Mouse (Mus musculus) kidney, embryonic 16.5 days (tissue): ENCODE data around the gene Troap. TPM values are rescaled to one million over a fixed set of nuclear protein-coding genes. Genes with fewer than 3 reads are reported as not detected.
"Not testable (repeated sequence)": the region's sequence is repeated elsewhere in the genome, so short reads cannot be mapped to it uniquely, and the experiment has no call there.

Experiments used
- ATAC-seq: fragments of 200-750 bp; cut with Nextera tagmentation; 2 replicates; pipeline ENCODE4 v1.8.0; 2017; ENCODE audit warnings: moderate TSS enrichment; ENCODE audit not compliant: low FRiP score, low TSS enrichment
- H3K27ac ChIP-seq: fragments of 300-500 bp; sonication (generic); 2 replicates; pipeline ENCODE4 v1.5.1; 2014; ENCODE audit warnings: low read length
- H3K27me3 ChIP-seq: fragments of 300-500 bp; sonication (generic); 2 replicates; pipeline ENCODE4 v1.6.1; 2014; ENCODE audit warnings: low read length, control low read depth, mixed read lengths; ENCODE audit not compliant: insufficient read depth
- H3K36me3 ChIP-seq: fragments of 300-500 bp; sonication (generic); 2 replicates; pipeline ENCODE4 v1.6.1; 2014; ENCODE audit warnings: low read length, control low read depth, mixed read lengths; ENCODE audit not compliant: insufficient read depth
- H3K4me1 ChIP-seq: fragments of 300-500 bp; sonication (generic); 2 replicates; pipeline ENCODE4 v1.6.1; 2014; ENCODE audit warnings: low read length, control low read depth, mixed read lengths; ENCODE audit not compliant: insufficient read depth
- H3K4me2 ChIP-seq: fragments of 300-500 bp; sonication (generic); replicated peaks from 2 replicates; pipeline ENCODE4 v1.6.1; 2014; ENCODE audit warnings: low read depth, low read length
- H3K4me3 ChIP-seq: fragments of 300-500 bp; sonication (generic); 2 replicates; pipeline ENCODE4 v1.5.1; 2014; ENCODE audit warnings: mild to moderate bottlenecking, low read length
- H3K9ac ChIP-seq: fragments of 300-500 bp; sonication (generic); replicated peaks from 2 replicates; pipeline ENCODE4 v1.6.1; 2014; ENCODE audit warnings: low read length
- H3K9me3 ChIP-seq: fragments of 300-500 bp; sonication (generic); 2 replicates; pipeline ENCODE4 v1.6.1; 2016; ENCODE audit warnings: low read length, control low read depth
- WGBS: fragments of 180-500 bp; shearing (Covaris S2); extraction: QIAGEN DNeasy Blood & Tissue Kit; methylation state at CpG from one replicate; pipeline ENCODE4 v1.1.7; 2014; 5-methylcytosine and 5-hydroxymethylcytosine counted together
- polyA plus RNA-seq: library from polyadenylated mRNA; unstranded; fragments of >200 nt; fragmentation: Nextera tagmentation; extraction: Ambion mirVana; gene quantifications from 2 replicates; pipeline ENCODE4 v1.2.1, GENCODE M21; 2015

Gene Troap
- polyA plus RNA-seq, 1 experiment from 2014 or later = 35.8 TPM

GRCm38 (mm10) chr15:99040920-99041856 is 33.2 kb upstream of the Troap start:
- Histone ChIP-seq H3K36me3 (peaks cover 17% of the 10 kb centered on the region), H3K4me2 (peak overlapping the region; percentile 34), H3K27ac (peak overlapping the region; percentile 16; the same call in 1 of the 2 replicates), H3K9ac (0 out of 2 replicates have a peak overlapping the region, but pooled peaks have one; percentile 23), H3K27me3 (no peaks in the 10 kb centered on the region), H3K4me3 (no peak overlapping the region), H3K4me1 (peaks cover 23% of the 10 kb centered on the region), H3K9me3 (no peaks in the 10 kb centered on the region)
- ATAC-seq = no peak
- WGBS = 33% methylated on average over 21 of the region's 21 CpGs

DNA sequence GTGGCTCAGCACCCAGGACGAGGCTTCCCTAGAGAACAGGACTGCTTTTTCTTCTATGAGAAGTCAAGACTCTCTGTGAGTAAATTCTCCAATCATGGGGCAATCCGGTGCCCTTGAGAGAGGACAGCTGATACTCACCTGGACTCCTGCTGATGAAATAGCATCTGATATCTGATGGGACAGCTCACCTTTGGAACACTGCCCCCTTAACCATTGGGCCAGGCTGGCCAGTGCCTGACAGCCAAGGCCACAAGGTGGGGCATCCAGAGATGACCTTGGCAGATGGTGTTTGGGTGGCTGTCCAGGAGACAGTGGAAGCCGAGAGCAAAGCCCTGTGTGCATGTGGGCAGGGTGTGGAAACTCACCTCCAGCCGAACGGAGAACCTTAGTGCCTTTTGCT is 32.0 kb upstream of the Troap start:
- ATAC-seq = no peak
- Histone ChIP-seq H3K27me3 (no peaks in the 10 kb centered on the region), H3K9me3 (no peaks in the 10 kb centered on the region), H3K9ac (no peak overlapping the region), H3K27ac (no peak overlapping the region), H3K4me2 (no peak overlapping the region), H3K36me3 (peaks cover 11% of the 10 kb centered on the region), H3K4me1 (peaks cover 19% of the 10 kb centered on the region), H3K4me3 (no peak overlapping the region)
- WGBS = 78% methylated on average over 5 of the region's 5 CpGs

GRCm38 (mm10) chr15:99044854-99045253 is 29.5 kb upstream of the Troap start:
- WGBS = 45% methylated on average over 3 of the region's 3 CpGs
- no peaks in the 10 kb centered on the region for H3K36me3 ChIP-seq
- no peak overlapping the region for H3K4me2 ChIP-seq

DNA sequence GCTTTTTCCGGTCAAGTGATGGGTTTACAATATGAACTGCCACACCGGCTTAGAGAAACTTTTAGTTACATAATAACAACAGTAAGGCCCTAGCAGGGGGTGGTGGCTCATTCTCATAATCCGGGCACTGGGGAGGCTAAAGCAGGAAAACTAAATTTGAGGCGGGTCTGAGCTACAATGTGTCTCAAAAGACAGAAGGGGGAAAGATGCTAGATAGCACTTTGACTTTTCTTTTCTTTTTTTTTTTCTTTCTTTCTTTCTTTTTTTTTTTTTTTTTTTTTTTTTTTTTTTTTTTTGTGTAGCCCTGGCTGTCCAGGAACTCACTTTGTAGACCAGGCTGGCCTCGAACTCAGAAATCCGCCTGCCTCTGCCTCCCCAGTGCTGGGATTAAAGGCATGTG is 28.6 kb upstream of the Troap start:
- not testable (repeated sequence) for H3K36me3 ChIP-seq, ATAC-seq, H3K4me2 ChIP-seq, H3K27me3 ChIP-seq, H3K27ac ChIP-seq, H3K4me3 ChIP-seq, H3K9ac ChIP-seq, H3K9me3 ChIP-seq
- H3K4me1 ChIP-seq = peaks cover 15% of the 10 kb centered on the region
- WGBS = 79% methylated on average over 6 of the region's 6 CpGs

More at GRCm38 (mm10) chr15:99044854-99045253, 29.5 kb upstream of the Troap start:
- H3K9me3 ChIP-seq = no peaks in the 10 kb centered on the region
- peaks cover 19% of the 10 kb centered on the region for H3K4me1 ChIP-seq
- no peak overlapping the region for H3K9ac ChIP-seq
- ATAC-seq = no peak
- H3K4me3 ChIP-seq = no peak overlapping the region
- no peaks in the 10 kb centered on the region for H3K27me3 ChIP-seq
- H3K27ac ChIP-seq = no peak overlapping the region

GRCm38 (mm10) chr15:99049473-99050253 is 24.7 kb upstream of the Troap start:
- peaks cover 25% of the 10 kb centered on the region for H3K27me3 ChIP-seq
- no peaks in the 10 kb centered on the region for H3K9me3 ChIP-seq
- H3K27ac ChIP-seq = no peak overlapping the region
- no peaks in the 10 kb centered on the region for H3K36me3 ChIP-seq
- peaks cover 7% of the 10 kb centered on the region for H3K4me1 ChIP-seq
- no peak overlapping the region for H3K4me3 ChIP-seq
- H3K4me2 ChIP-seq = no peak overlapping the region
- ATAC-seq = no peak
- H3K9ac ChIP-seq = no peak overlapping the region
- WGBS = 34% methylated on average over 13 of the region's 13 CpGs

DNA sequence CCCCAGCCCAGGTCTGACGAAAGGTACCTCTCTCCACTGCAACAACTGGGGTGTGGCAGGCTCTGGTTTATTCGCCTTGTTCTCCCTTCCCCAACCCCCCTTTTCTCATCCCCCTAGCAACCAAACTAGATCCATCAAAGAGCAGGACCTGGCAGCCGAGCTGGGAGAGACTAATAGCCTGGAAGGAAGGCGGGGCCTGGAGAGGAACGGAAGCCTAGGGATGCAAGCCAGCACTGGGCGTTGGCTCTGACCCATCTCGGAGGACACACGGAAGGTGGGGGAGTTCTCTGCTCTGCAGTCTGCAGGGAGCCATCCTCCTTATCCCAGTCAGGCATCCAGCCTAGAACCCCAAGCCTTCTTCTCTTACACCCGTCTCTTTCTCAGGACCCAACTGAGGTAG is 21.0 kb upstream of the Troap start:
- Histone ChIP-seq H3K36me3 (no peaks in the 10 kb centered on the region), H3K27me3 (peaks cover 62% of the 10 kb centered on the region), H3K4me3 (no peak overlapping the region), H3K9ac (no peak overlapping the region), H3K4me1 (peaks cover 21% of the 10 kb centered on the region), H3K9me3 (no peaks in the 10 kb centered on the region), H3K27ac (no peak overlapping the region), H3K4me2 (no peak overlapping the region)
- ATAC-seq = no peak
- 11% methylated on average over 9 of the region's 9 CpGs for WGBS

DNA sequence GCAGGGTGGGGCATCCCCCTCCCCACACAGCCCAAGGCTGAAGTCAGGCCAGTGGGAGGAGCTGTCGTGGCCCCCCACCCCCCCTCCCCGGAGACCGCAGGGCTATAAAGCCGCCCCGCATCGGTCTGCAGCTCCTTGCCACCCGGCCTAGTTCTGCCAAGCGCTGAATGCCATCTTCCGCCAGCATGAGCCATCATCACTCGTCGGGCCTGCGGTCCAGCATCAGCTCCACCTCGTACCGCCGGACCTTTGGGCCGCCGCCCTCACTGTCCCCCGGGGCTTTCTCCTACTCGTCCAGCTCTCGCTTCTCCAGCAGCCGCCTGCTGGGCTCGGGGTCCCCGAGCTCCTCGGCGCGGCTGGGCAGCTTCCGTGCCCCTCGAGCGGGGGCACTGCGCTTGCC is 19.3 kb upstream of the Troap start, which contains the start of gene Prph:
Prph (plus strand) TSS at position 135 of the 400 bp plus-strand sequence.
- no peak for ATAC-seq
- peaks cover 21% of the 10 kb centered on the region for H3K4me1 ChIP-seq
- peak within 1 kb of the TSS; percentile 14; the same call in 1 of the 2 replicates for H3K9ac ChIP-seq
- H3K27me3 ChIP-seq = peaks cover 79% of the 10 kb centered on the region
- WGBS = 2% methylated on average over 29 of the region's 30 CpGs
- no peaks in the 10 kb centered on the region for H3K36me3 ChIP-seq
- H3K4me3 ChIP-seq = peak within 1 kb of the TSS; percentile 48
- H3K9me3 ChIP-seq = no peaks in the 10 kb centered on the region
- H3K4me2 ChIP-seq = peak within 1 kb of the TSS; percentile 61
- no peak within 1 kb of the TSS for H3K27ac ChIP-seq

GRCm38 (mm10) chr15:99055511-99055961 is 18.8 kb upstream of the Troap start:
- peak; percentile 64 for ATAC-seq
- H3K4me3 ChIP-seq = peak overlapping the region; percentile 48
- H3K9ac ChIP-seq = peak overlapping the region; percentile 14; the same call in 1 of the 2 replicates
- no peaks in the 10 kb centered on the region for H3K36me3 ChIP-seq
- under 1% methylated on average over 37 of the region's 37 CpGs for WGBS
- H3K27ac ChIP-seq = no peak overlapping the region
- H3K4me2 ChIP-seq = peak overlapping the region; percentile 61
- H3K9me3 ChIP-seq = no peaks in the 10 kb centered on the region
- peaks cover 21% of the 10 kb centered on the region for H3K4me1 ChIP-seq
- peaks cover 80% of the 10 kb centered on the region for H3K27me3 ChIP-seq

- Histone ChIP-seq H3K36me3 (no peaks in the 10 kb centered on the region), H3K27ac (no peak overlapping the region), H3K9me3 (no peaks in the 10 kb centered on the region), H3K4me3 (no peak overlapping the region; the same call in 1 of the 2 replicates), H3K4me2 (no peak overlapping the region), H3K9ac (no peak overlapping the region), H3K27me3 (peaks cover 84% of the 10 kb centered on the region), H3K4me1 (peaks cover 21% of the 10 kb centered on the region)
- ATAC-seq = no peak
- 10% methylated on average over 14 of the region's 14 CpGs for WGBS
Observed at GRCm38 (mm10) chr15:99056332-99056731, 18.0 kb upstream of the Troap start.
